Mouse (Mus musculus): Measurements from ENCODE around the gene Chst12.

- TF ChIP-seq GATA1 (IDR thresholded peaks at IDR 0.05; ENCODE audit: borderline replicate concordance, low read length) (no peak), FLI1 (IDR thresholded peaks at IDR 0.05; ENCODE audit: low read length) (no peak)
Measured at GRCm38 (mm10) chr5:140513921-140514320, 8.6 kb downstream of the Chst12 start.

Data from megakaryocyte, embryonic 14.5 days (primary cell).